11 mouse cellular contexts compared by ENCODE assay signal in genomic region chr1:88218051-88218450, GRCm38 (mm10). TPM values are rescaled to one million over a fixed set of nuclear protein-coding genes. Genes with fewer than 3 reads are reported as not detected.
A peak's percentile ranks its signal among the peaks of the same experiment; 100 is the strongest.
DNase-seq lines count a peak whose midpoint lies in the region; ATAC-seq and TF ChIP-seq lines count a peak whose summit lies in the region.
"Had no signal": no experiment of that assay in that cellular context is flagged by ENCODE, and none has a peak within 500 bp of the region (broad histone marks: within the 10 kb centered on the region; RNA-seq: fewer than 3 reads in every experiment).

No protein-coding gene starts in this region.

- no peaks in the 10 kb centered on the region for H3K27me3 ChIP-seq in hindbrain, embryonic 11.5 days (ENCODE audit: control insufficient read depth, insufficient read depth, low read length)
- H3K27me3 ChIP-seq in hindbrain, postnatal 0 days (ENCODE audit: insufficient read depth, low read length): no peaks in the 10 kb centered on the region
- no peaks in the 10 kb centered on the region for H3K27me3 ChIP-seq in neural tube, embryonic 11.5 days (ENCODE audit: control insufficient read depth, insufficient read depth, low read length)
- H3K27me3 ChIP-seq: hindbrain, embryonic 15.5 days had no signal

- no peak overlapping the region for H3K27ac ChIP-seq in hindbrain, embryonic 11.5 days (ENCODE audit: low read depth, low read length)
- H3K27ac ChIP-seq in hindbrain, postnatal 0 days: no peak overlapping the region
- no peak overlapping the region for H3K27ac ChIP-seq in neural tube, embryonic 11.5 days (ENCODE audit: low read depth, low read length)
- H3K27ac ChIP-seq: hindbrain, embryonic 15.5 days had no signal

- no peak overlapping the region for H3K9ac ChIP-seq in hindbrain, embryonic 11.5 days (ENCODE audit: low read depth, low read length)
- no peak overlapping the region for H3K9ac ChIP-seq in hindbrain, postnatal 0 days (replicated peaks; ENCODE audit: low read length)
- H3K9ac ChIP-seq in neural tube, embryonic 11.5 days (ENCODE audit: low read length): no peak overlapping the region
- H3K9ac ChIP-seq: hindbrain, embryonic 15.5 days had no signal

- ATAC-seq in hindbrain, embryonic 11.5 days (ENCODE audit: low FRiP score): no peak
- no peak for ATAC-seq in hindbrain, postnatal 0 days
- ATAC-seq in neural tube, embryonic 11.5 days (ENCODE audit: insufficient read depth, low FRiP score, low TSS enrichment): no peak
- no peak for ATAC-seq in frontal cortex, adult (ENCODE audit: low TSS enrichment)

- no peaks in the 10 kb centered on the region for H3K4me1 ChIP-seq in hindbrain, embryonic 11.5 days (replicated peaks; ENCODE audit: control insufficient read depth, insufficient read depth, low read length)
- no peaks in the 10 kb centered on the region for H3K4me1 ChIP-seq in hindbrain, postnatal 0 days (ENCODE audit: insufficient read depth, low read length)
- no peaks in the 10 kb centered on the region for H3K4me1 ChIP-seq in neural tube, embryonic 11.5 days (ENCODE audit: control insufficient read depth, insufficient read depth, low read length)
- H3K4me1 ChIP-seq: hindbrain, embryonic 15.5 days had no signal

- WGBS in hindbrain, embryonic 11.5 days: 75% methylated on average over 9 of the region's 9 CpGs
- 75% methylated on average over 9 of the region's 9 CpGs for WGBS in hindbrain, postnatal 0 days
- 73% methylated on average over 9 of the region's 9 CpGs for WGBS in neural tube, embryonic 11.5 days

- H3K9me3 ChIP-seq in hindbrain, embryonic 11.5 days (ENCODE audit: control insufficient read depth, low read length): peaks cover 45% of the 10 kb centered on the region
- peaks cover 47% of the 10 kb centered on the region for H3K9me3 ChIP-seq in hindbrain, postnatal 0 days (ENCODE audit: low read length)
- H3K9me3 ChIP-seq in neural tube, embryonic 11.5 days (ENCODE audit: control insufficient read depth, low read length): peaks cover 46% of the 10 kb centered on the region

- TF ChIP-seq CTCF in hindbrain, postnatal 0 days (IDR thresholded peaks at IDR 0.05; ENCODE audit: low read depth): no peak

- no peak overlapping the region for H3K4me3 ChIP-seq in hindbrain, embryonic 11.5 days (ENCODE audit: low read depth, low read length)
- H3K4me3 ChIP-seq in hindbrain, postnatal 0 days (ENCODE audit: low read length): no peak overlapping the region
- H3K4me3 ChIP-seq in neural tube, embryonic 11.5 days (ENCODE audit: low read depth, low read length): no peak overlapping the region
- H3K4me3 ChIP-seq: hindbrain, embryonic 15.5 days had no signal

- peak; percentile 4 for DNase-seq in hindbrain, embryonic 11.5 days (ENCODE audit: low spot score)
- no peak for DNase-seq in hindbrain, postnatal 0 days (ENCODE audit: low spot score)
- DNase-seq in testis, postnatal 10 days (ENCODE audit: low spot score): peak; percentile 58
- DNase-seq in testis, postnatal 14 days (ENCODE audit: low spot score): no peak
- peak; percentile 0 for DNase-seq in brain, adult 2 months (ENCODE audit: low read depth, low spot score)
- DNase-seq in neural tube, embryonic 11.5 days (ENCODE audit: low spot score): peak; percentile 9
- DNase-seq in spleen, adult 12 weeks (ENCODE audit: low spot score): no peak

- no peaks in the 10 kb centered on the region for H3K36me3 ChIP-seq in hindbrain, embryonic 11.5 days (ENCODE audit: control insufficient read depth, insufficient read depth, low read length)
- H3K36me3 ChIP-seq in hindbrain, postnatal 0 days (ENCODE audit: insufficient read depth, low read length): no peaks in the 10 kb centered on the region
- H3K36me3 ChIP-seq in neural tube, embryonic 11.5 days (ENCODE audit: control insufficient read depth, insufficient read depth, low read length): no peaks in the 10 kb centered on the region
- H3K36me3 ChIP-seq: hindbrain, embryonic 15.5 days had no signal

- no peak overlapping the region for H3K4me2 ChIP-seq in hindbrain, embryonic 11.5 days (replicated peaks; ENCODE audit: low read depth, low read length)
- H3K4me2 ChIP-seq in hindbrain, postnatal 0 days (ENCODE audit: low read depth, low read length): no peak overlapping the region
- H3K4me2 ChIP-seq in neural tube, embryonic 11.5 days (ENCODE audit: low read depth): no peak overlapping the region
- H3K4me2 ChIP-seq: hindbrain, embryonic 15.5 days had no signal

RNA-seq across cellular contexts. Expression of gene Ugt1a1, which starts 6.3 kb away (rescaled TPM):
- not detected in 2 replicates for polyA plus RNA-seq in hindbrain, embryonic 11.5 days (2014; fragmentation: Nextera tagmentation; extraction: Ambion mirVana)
- 0.42 TPM in 1 of 2 replicates, not detected in the other for total RNA-seq in hindbrain, postnatal 0 days (2014; rRNA removed)
- polyA plus RNA-seq in hindbrain, postnatal 0 days (2015; fragmentation: Nextera tagmentation; extraction: Ambion mirVana): 0.09 TPM in 1 of 2 replicates, not detected in the other
- polyA plus RNA-seq in neural tube, embryonic 11.5 days (2014; fragmentation: Nextera tagmentation; extraction: Ambion mirVana): not detected in 2 replicates
- total RNA-seq: megakaryocyte-erythroid progenitor cell, adult 5-6 weeks had no signal
- polyA plus RNA-seq: hindbrain, embryonic 15.5 days had no signal

RNA-seq across cellular contexts. Expression of gene Mroh2a, which starts 8.7 kb away (rescaled TPM):
- polyA plus RNA-seq in hindbrain, embryonic 11.5 days (2014; fragmentation: Nextera tagmentation; extraction: Ambion mirVana): 1.3 and 1.7 TPM in 2 replicates
- 0.16 TPM in 1 of 2 replicates, not detected in the other for total RNA-seq in hindbrain, postnatal 0 days (2014; rRNA removed)
- 0.23 and 0.55 TPM in 2 replicates for polyA plus RNA-seq in hindbrain, postnatal 0 days (2015; fragmentation: Nextera tagmentation; extraction: Ambion mirVana)
- polyA plus RNA-seq in neural tube, embryonic 11.5 days (2014; fragmentation: Nextera tagmentation; extraction: Ambion mirVana): 1.3 and 1.4 TPM in 2 replicates

RNA-seq across cellular contexts. Expression of gene Dnajb3, which starts 12.5 kb away (rescaled TPM):
- polyA plus RNA-seq in hindbrain, embryonic 11.5 days (2014; fragmentation: Nextera tagmentation; extraction: Ambion mirVana): 14.0 and 14.7 TPM in 2 replicates
- 4.7 and 7.5 TPM in 2 replicates for total RNA-seq in hindbrain, postnatal 0 days (2014; rRNA removed)
- polyA plus RNA-seq in hindbrain, postnatal 0 days (2015; fragmentation: Nextera tagmentation; extraction: Ambion mirVana): 8.6 and 11.7 TPM in 2 replicates
- 13.6 and 14.8 TPM in 2 replicates for polyA plus RNA-seq in neural tube, embryonic 11.5 days (2014; fragmentation: Nextera tagmentation; extraction: Ambion mirVana)

RNA-seq across cellular contexts. Expression of gene Ugt1a2, which starts 17.6 kb away (rescaled TPM):
- not detected in 2 replicates for polyA plus RNA-seq in hindbrain, embryonic 11.5 days (2014; fragmentation: Nextera tagmentation; extraction: Ambion mirVana)
- total RNA-seq in hindbrain, postnatal 0 days (2014; rRNA removed): not detected in 2 replicates
- not detected in 2 replicates for polyA plus RNA-seq in hindbrain, postnatal 0 days (2015; fragmentation: Nextera tagmentation; extraction: Ambion mirVana)
- not detected in 2 replicates for polyA plus RNA-seq in neural tube, embryonic 11.5 days (2014; fragmentation: Nextera tagmentation; extraction: Ambion mirVana)
- total RNA-seq: left cerebral cortex, adult 8-10 months; megakaryocyte-erythroid progenitor cell, adult 5-6 weeks had no signal
- polyA plus RNA-seq: hindbrain, embryonic 15.5 days had no signal

RNA-seq across cellular contexts. Expression of gene Ugt1a5, which starts 52.2 kb away (rescaled TPM):
- not detected in 2 replicates for polyA plus RNA-seq in hindbrain, embryonic 11.5 days (2014; fragmentation: Nextera tagmentation; extraction: Ambion mirVana)
- total RNA-seq in hindbrain, postnatal 0 days (2014; rRNA removed): 0.26 TPM in 1 of 2 replicates, not detected in the other
- not detected in 2 replicates for polyA plus RNA-seq in hindbrain, postnatal 0 days (2015; fragmentation: Nextera tagmentation; extraction: Ambion mirVana)
- not detected in 2 replicates for polyA plus RNA-seq in neural tube, embryonic 11.5 days (2014; fragmentation: Nextera tagmentation; extraction: Ambion mirVana)
- total RNA-seq: megakaryocyte-erythroid progenitor cell, adult 5-6 weeks had no signal
- polyA plus RNA-seq: hindbrain, embryonic 15.5 days had no signal

Comparison
In these comparisons a context has a peak if more than half of its experiments do, and no peak if none do; other contexts are left out.
1. DNase-seq: peak in hindbrain, embryonic 11.5 days (single experiment), testis, postnatal 10 days (single experiment), brain, adult 2 months (single experiment) and neural tube, embryonic 11.5 days (single experiment); none in hindbrain, postnatal 0 days (single experiment), testis, postnatal 14 days (single experiment) and spleen, adult 12 weeks (single experiment).